Mouse (Mus musculus) liver, embryonic 14.5 days (tissue): ENCODE results near the gene Vamp1.

ENCODE experiments used
- CTCF ChIP-seq: IDR thresholded peaks from 2 replicates; pipeline ENCODE4 v1.5.1; 2016; ENCODE audit warnings: antibody characterized with exemption, low read depth, control low read depth
- EP300 ChIP-seq: IDR thresholded peaks from 2 replicates; pipeline ENCODE4 v1.6.1; 2016; ENCODE audit warnings: antibody characterized with exemption, low read depth

GRCm38 (mm10) chr6:125291329-125291728 lies 76.0 kb downstream of the Vamp1 start:
- TF ChIP-seq CTCF, result no peak
- no peak for TF ChIP-seq EP300
